Mouse (Mus musculus): ENCODE data around the gene Fam219b.
A peak's percentile ranks its signal among the peaks of the same experiment; 100 is the strongest.

Fam219b gene

DNA sequence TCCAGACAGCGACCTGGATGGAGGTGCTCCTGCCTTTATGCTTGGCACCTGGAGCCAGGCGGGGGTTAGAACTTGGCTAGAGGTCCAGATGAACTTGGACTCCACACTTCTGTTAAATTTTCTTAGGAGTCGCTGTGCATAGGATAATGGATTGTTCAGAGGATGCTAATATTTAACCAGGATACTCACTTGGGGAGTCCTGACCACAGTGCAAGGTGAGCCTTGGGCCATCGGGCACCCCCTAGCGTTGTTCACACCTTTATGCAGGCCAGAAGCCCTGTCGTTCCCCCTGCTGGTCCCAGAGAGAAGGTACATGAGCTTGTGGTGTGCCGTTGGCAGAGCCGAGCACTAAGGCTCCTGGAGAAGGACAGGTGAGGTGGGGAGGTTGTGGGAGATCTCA, 29.5 kb downstream of the Fam219b start:
- no peak for DNase-seq

- DNase-seq: no peak
These were observed 31.2 kb downstream of the Fam219b start for GRCm38 (mm10) chr9:57568500-57568899.

GRCm38 (mm10) chr9:57574397-57574796, 37.1 kb downstream of the Fam219b start:
- no peak for DNase-seq

GRCm38 (mm10) chr9:57575577-57575976, 38.2 kb downstream of the Fam219b start:
- no peak for DNase-seq

DNA sequence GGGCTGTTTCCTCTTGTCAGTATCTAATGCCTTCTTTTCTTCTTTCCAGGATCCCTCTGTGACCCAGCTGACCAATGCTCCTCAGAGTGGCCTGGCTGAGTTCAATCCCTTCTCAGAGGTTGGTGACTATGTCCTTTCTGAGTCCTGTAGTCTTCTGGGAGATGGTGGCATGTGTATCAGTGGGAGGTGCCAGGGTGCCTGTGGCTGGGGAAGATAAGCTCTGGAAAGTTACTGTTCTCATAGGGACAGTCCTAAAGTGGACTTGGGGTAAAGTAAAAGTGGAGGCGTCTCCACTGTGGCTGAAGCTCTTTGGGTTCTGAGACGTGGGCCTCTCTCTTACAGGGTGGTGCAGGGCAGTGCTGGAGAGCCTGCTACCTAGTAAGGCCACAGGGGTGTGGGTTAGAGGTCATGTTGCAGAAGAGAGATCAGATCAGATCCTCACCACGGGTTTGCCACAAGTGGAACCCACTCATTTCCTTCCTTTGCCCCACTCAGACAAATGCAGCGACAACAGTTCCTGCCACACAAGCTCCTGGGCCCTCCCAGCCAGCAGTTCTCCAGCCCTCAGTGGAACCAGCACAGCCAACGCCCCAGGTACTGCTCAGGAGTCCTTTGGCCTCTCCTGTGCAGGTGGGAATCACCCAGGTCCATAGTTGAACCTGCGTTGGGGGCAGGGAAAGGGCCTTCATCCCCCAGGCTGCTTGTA, 40.0 kb downstream of the Fam219b start:
- no peak for DNase-seq

GRCm38 (mm10) chr9:57584991-57585390, 47.7 kb downstream of the Fam219b start:
- no peak for DNase-seq

DNA sequence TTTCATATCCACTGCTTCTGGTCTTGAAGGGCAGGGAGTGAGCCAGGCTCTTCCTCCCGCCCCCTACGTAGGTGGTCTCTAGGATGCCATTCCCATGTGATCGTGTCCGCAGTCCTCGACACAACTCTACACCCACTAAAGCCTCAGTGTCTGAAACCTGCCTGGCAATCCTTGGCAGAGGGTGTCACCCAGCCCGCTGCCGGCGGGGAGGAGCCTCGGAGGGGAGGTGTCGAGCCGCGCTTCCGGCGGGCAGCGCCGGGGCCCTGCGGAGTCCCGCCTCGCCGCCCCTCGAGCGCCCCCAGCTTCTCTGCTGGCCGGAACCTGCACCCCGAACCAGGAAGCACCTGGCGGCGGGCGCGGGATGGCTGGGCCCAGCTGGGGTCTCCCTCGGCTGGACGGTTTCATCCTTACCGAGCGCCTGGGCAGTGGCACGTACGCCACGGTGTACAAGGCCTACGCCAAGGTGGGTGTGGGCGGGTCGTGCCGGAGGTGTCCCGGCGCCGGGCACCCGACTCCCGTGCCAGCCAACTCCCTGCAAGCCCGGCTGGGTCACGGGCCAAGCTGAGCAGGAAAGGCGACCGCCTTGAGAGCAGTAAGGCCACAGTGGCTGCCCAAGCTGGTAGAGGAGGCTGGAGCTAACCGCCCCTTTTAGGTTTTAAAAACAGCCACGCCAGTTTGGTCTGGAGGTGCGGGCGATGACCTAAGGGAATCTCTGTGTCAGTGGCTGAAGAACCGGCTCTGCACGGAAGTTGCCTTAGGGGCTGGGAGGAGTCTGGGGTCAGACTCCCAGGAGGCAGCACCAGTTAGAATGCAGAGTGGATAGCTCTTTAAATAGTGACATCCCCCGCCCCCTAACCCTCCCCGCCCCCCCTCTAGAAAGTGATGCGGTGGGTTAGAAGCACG, 52.1 kb downstream of the Fam219b start, which contains the start of gene Ulk3:
TSS of gene Ulk3 (plus strand) at position 229 of the 903 bp plus-strand sequence.
- peak; percentile 76 for DNase-seq

DNA sequence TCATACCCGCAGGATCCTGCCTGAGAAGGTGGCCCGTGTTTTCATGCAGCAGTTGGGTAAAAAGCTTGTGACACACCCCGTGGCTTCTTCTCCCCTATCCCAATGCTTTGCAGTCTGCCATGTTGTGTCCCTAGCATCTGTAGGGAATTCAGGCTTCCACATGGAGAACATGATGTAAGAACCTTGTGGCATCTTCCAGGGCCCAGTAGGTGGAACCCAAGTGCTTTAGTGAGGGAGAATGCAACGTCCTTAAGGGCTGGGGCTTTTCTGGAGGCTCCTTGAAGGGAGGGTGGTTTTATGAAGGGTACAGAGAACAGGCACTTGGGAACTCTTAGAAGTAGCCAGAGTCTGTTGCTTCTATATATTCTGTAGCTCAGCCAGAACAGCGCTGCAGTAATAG, 53.4 kb downstream of the Fam219b start:
- no peak for DNase-seq
